10 mouse cellular contexts compared by ENCODE assay signal in genomic region chr9:87618238-87618673, GRCm38 (mm10).
DNase-seq lines count a peak whose midpoint lies in the region; ATAC-seq and TF ChIP-seq lines count a peak whose summit lies in the region.
"Had no signal": no experiment of that assay in that cellular context is flagged by ENCODE, and none has a peak within 500 bp of the region (broad histone marks: within the 10 kb centered on the region; RNA-seq: fewer than 3 reads in every experiment).

No protein-coding gene starts in this region.

- no peaks in the 10 kb centered on the region for H3K9me3 ChIP-seq in midbrain, embryonic 11.5 days (ENCODE audit: control insufficient read depth, low read length)
- no peaks in the 10 kb centered on the region for H3K9me3 ChIP-seq in midbrain, embryonic 10.5 days (replicated peaks)
- H3K9me3 ChIP-seq in intestine, embryonic 16.5 days (ENCODE audit: control insufficient read depth, low read length) = no peaks in the 10 kb centered on the region
- H3K9me3 ChIP-seq: embryonic facial prominence, embryonic 12.5 days had no signal

- WGBS in midbrain, embryonic 11.5 days = 38% methylated on average over 7 of the region's 7 CpGs
- WGBS in midbrain, embryonic 10.5 days = 46% methylated on average over 7 of the region's 7 CpGs
- 18% methylated on average over 7 of the region's 7 CpGs for WGBS in heart, adult 2 months
- WGBS in intestine, embryonic 16.5 days = 23% methylated on average over 7 of the region's 7 CpGs
- 38% methylated on average over 7 of the region's 7 CpGs for WGBS in kidney, adult 2 months

- no peaks in the 10 kb centered on the region for H3K4me1 ChIP-seq in midbrain, embryonic 11.5 days (ENCODE audit: control insufficient read depth, insufficient read depth, low read length)
- peaks cover 5% of the 10 kb centered on the region for H3K4me1 ChIP-seq in midbrain, embryonic 10.5 days
- H3K4me1 ChIP-seq in heart, adult 2 months (ENCODE audit: control insufficient read depth, insufficient read depth, low read length) = no peaks in the 10 kb centered on the region
- H3K4me1 ChIP-seq in intestine, embryonic 16.5 days (ENCODE audit: control insufficient read depth, insufficient read depth, low read length) = no peaks in the 10 kb centered on the region
- H3K4me1 ChIP-seq in kidney, adult 2 months (ENCODE audit: control insufficient read depth, insufficient read depth, low read length) = no peaks in the 10 kb centered on the region
- H3K4me1 ChIP-seq: embryonic facial prominence, embryonic 12.5 days; megakaryocyte, embryonic 14.5 days had no signal

- H3K36me3 ChIP-seq in midbrain, embryonic 11.5 days (ENCODE audit: control insufficient read depth, insufficient read depth, low read length) = no peaks in the 10 kb centered on the region
- H3K36me3 ChIP-seq in midbrain, embryonic 10.5 days = no peaks in the 10 kb centered on the region
- H3K36me3 ChIP-seq in heart, adult 2 months (ENCODE audit: control insufficient read depth, insufficient read depth, low read length) = no peaks in the 10 kb centered on the region
- no peaks in the 10 kb centered on the region for H3K36me3 ChIP-seq in intestine, embryonic 16.5 days (ENCODE audit: control insufficient read depth, insufficient read depth, low read length)
- no peaks in the 10 kb centered on the region for H3K36me3 ChIP-seq in kidney, adult 2 months (ENCODE audit: control insufficient read depth, insufficient read depth, low read length)
- H3K36me3 ChIP-seq: embryonic facial prominence, embryonic 12.5 days had no signal

- DNase-seq in midbrain, embryonic 11.5 days (ENCODE audit: low spot score, missing footprints) = no peak
- DNase-seq in midbrain, embryonic 10.5 days (ENCODE audit: low spot score) = no peak
- peak; percentile 18 to 21 for DNase-seq in heart, adult 2 months
- DNase-seq in yolk sac, embryonic 10.5 days (ENCODE audit: low spot score) = peak; percentile 20
- no peak for DNase-seq in gastrocnemius, postnatal 25 days
- no peak for DNase-seq in kidney, adult 2 months
- DNase-seq: kidney, postnatal 10 days had no signal

- no peak overlapping the region for H3K27ac ChIP-seq in midbrain, embryonic 11.5 days (ENCODE audit: low read depth, low read length)
- H3K27ac ChIP-seq in midbrain, embryonic 10.5 days (replicated peaks) = no peak overlapping the region
- no peak overlapping the region for H3K27ac ChIP-seq in heart, adult 2 months
- no peak overlapping the region for H3K27ac ChIP-seq in intestine, embryonic 16.5 days (ENCODE audit: low read length)
- no peak overlapping the region for H3K27ac ChIP-seq in kidney, adult 2 months (ENCODE audit: insufficient read depth, low read depth, low read length)
- H3K27ac ChIP-seq: embryonic facial prominence, embryonic 12.5 days had no signal

- H3K79me2 ChIP-seq in heart, adult 2 months (replicated peaks; ENCODE audit: control insufficient read depth, insufficient read depth, low read length) = no peaks in the 10 kb centered on the region

- peak; percentile 61; the same call in 1 of the 2 replicates for ATAC-seq in midbrain, embryonic 11.5 days (ENCODE audit: low FRiP score)
- peak; percentile 55 for ATAC-seq in intestine, embryonic 16.5 days

- no peaks in the 10 kb centered on the region for H3K27me3 ChIP-seq in midbrain, embryonic 11.5 days (ENCODE audit: control insufficient read depth, insufficient read depth, low read length)
- H3K27me3 ChIP-seq in midbrain, embryonic 10.5 days (ENCODE audit: low read depth, poor library complexity, severe bottlenecking) = no peaks in the 10 kb centered on the region
- no peaks in the 10 kb centered on the region for H3K27me3 ChIP-seq in heart, adult 2 months (ENCODE audit: control insufficient read depth, insufficient read depth, low read length)
- H3K27me3 ChIP-seq in intestine, embryonic 16.5 days (replicated peaks; ENCODE audit: control insufficient read depth, insufficient read depth, low read length) = no peaks in the 10 kb centered on the region
- no peaks in the 10 kb centered on the region for H3K27me3 ChIP-seq in kidney, adult 2 months (replicated peaks; ENCODE audit: control insufficient read depth, insufficient read depth, low read length)
- H3K27me3 ChIP-seq: embryonic facial prominence, embryonic 12.5 days; megakaryocyte, embryonic 14.5 days had no signal

- H3K9ac ChIP-seq in midbrain, embryonic 11.5 days (ENCODE audit: low read length) = no peak overlapping the region
- no peak overlapping the region for H3K9ac ChIP-seq in heart, adult 2 months (ENCODE audit: low read depth, low read length)
- no peak overlapping the region for H3K9ac ChIP-seq in intestine, embryonic 16.5 days (ENCODE audit: low read depth, low read length)
- H3K9ac ChIP-seq: embryonic facial prominence, embryonic 12.5 days had no signal

- no peak for TF ChIP-seq EP300 in heart, adult 2 months (IDR thresholded peaks at IDR 0.05; ENCODE audit: insufficient read depth, low read depth, low read length)

- no peak overlapping the region for H3K4me3 ChIP-seq in midbrain, embryonic 11.5 days (ENCODE audit: low read depth, low read length)
- no peak overlapping the region for H3K4me3 ChIP-seq in midbrain, embryonic 10.5 days
- no peak overlapping the region for H3K4me3 ChIP-seq in heart, adult 2 months
- H3K4me3 ChIP-seq in intestine, embryonic 16.5 days (ENCODE audit: low read length) = no peak overlapping the region
- no peak overlapping the region for H3K4me3 ChIP-seq in kidney, adult 2 months (ENCODE audit: insufficient read depth, low read depth, low read length)
- H3K4me3 ChIP-seq: embryonic facial prominence, embryonic 12.5 days; megakaryocyte, embryonic 14.5 days had no signal

- no peak overlapping the region for H3K4me2 ChIP-seq in midbrain, embryonic 11.5 days
- no peak overlapping the region for H3K4me2 ChIP-seq in intestine, embryonic 16.5 days (ENCODE audit: low read depth, low read length)
- H3K4me2 ChIP-seq: embryonic facial prominence, embryonic 12.5 days had no signal

- intact Hi-C loops in heart, adult 2 months (cut with DNase I) = no loop called here

- no peak for TF ChIP-seq CTCF in heart, adult 2 months (IDR thresholded peaks at IDR 0.05)
- TF ChIP-seq CTCF in kidney, adult 2 months (conservative IDR thresholded peaks at IDR 0.05; ENCODE audit: insufficient read depth, insufficient read length, low read depth, low read length) = no peak

- no peak for TF ChIP-seq POLR2A in heart, adult 2 months (IDR thresholded peaks at IDR 0.05; ENCODE audit: insufficient read depth, low read depth, low read length)
- TF ChIP-seq POLR2A in kidney, adult 2 months (IDR thresholded peaks at IDR 0.05; ENCODE audit: low read depth, low read length) = no peak

Comparison
In these comparisons a context has a peak if more than half of its experiments do, and no peak if none do; other contexts are left out.
1. DNase-seq: peak in heart, adult 2 months (2 of 2) and yolk sac, embryonic 10.5 days (single experiment); none in midbrain, embryonic 11.5 days (single experiment), midbrain, embryonic 10.5 days (single experiment), gastrocnemius, postnatal 25 days (single experiment) and kidney, adult 2 months (single experiment).